Comparison of ENCODE assay signal across 11 mouse cellular contexts in genomic region chr10:76416811-76417210, GRCm38 (mm10). TPM values are rescaled to one million over a fixed set of nuclear protein-coding genes. Genes with fewer than 3 reads are reported as not detected.
DNase-seq lines count a peak whose midpoint lies in the region; ATAC-seq and TF ChIP-seq lines count a peak whose summit lies in the region.
"Had no signal": no experiment of that assay in that cellular context is flagged by ENCODE, and none has a peak within 500 bp of the region (broad histone marks: within the 10 kb centered on the region; RNA-seq: fewer than 3 reads in every experiment).

No protein-coding gene starts in this region.

- WGBS in forebrain, postnatal 0 days = 91% methylated on average over 12 of the region's 12 CpGs
- 91% methylated on average over 12 of the region's 12 CpGs for WGBS in forebrain, embryonic 10.5 days

- no peak overlapping the region for H3K27ac ChIP-seq in forebrain, postnatal 0 days (ENCODE audit: low read depth, low read length)
- H3K27ac ChIP-seq in forebrain, embryonic 10.5 days = no peak overlapping the region
- H3K27ac ChIP-seq: liver, embryonic 13.5 days had no signal

- H3K4me2 ChIP-seq in forebrain, postnatal 0 days (ENCODE audit: low read depth) = no peak overlapping the region
- H3K4me2 ChIP-seq: liver, embryonic 13.5 days had no signal

- no peak for ATAC-seq in forebrain, postnatal 0 days

- no peak overlapping the region for H3K4me3 ChIP-seq in forebrain, postnatal 0 days (ENCODE audit: low read depth, low read length)
- no peak overlapping the region for H3K4me3 ChIP-seq in forebrain, embryonic 10.5 days
- H3K4me3 ChIP-seq: liver, embryonic 13.5 days had no signal

- H3K9me3 ChIP-seq in forebrain, postnatal 0 days (ENCODE audit: low read length) = no peaks in the 10 kb centered on the region
- no peaks in the 10 kb centered on the region for H3K9me3 ChIP-seq in forebrain, embryonic 10.5 days
- H3K9me3 ChIP-seq: liver, embryonic 13.5 days had no signal

- intact Hi-C loops in heart, postnatal 14 days (cut with DNase I) = no loop called here

- TF ChIP-seq CTCF in forebrain, postnatal 0 days (IDR thresholded peaks at IDR 0.05; ENCODE audit: low read depth) = no peak

- no peaks in the 10 kb centered on the region for H3K4me1 ChIP-seq in forebrain, postnatal 0 days (ENCODE audit: insufficient read depth)
- H3K4me1 ChIP-seq in forebrain, embryonic 10.5 days = no peaks in the 10 kb centered on the region

- H3K27me3 ChIP-seq in forebrain, postnatal 0 days (ENCODE audit: insufficient read depth, low read length) = no peaks in the 10 kb centered on the region
- no peaks in the 10 kb centered on the region for H3K27me3 ChIP-seq in forebrain, embryonic 10.5 days (ENCODE audit: poor library complexity, severe bottlenecking)
- H3K27me3 ChIP-seq: liver, embryonic 13.5 days had no signal

- no peak overlapping the region for H3K9ac ChIP-seq in forebrain, postnatal 0 days
- H3K9ac ChIP-seq: liver, embryonic 13.5 days had no signal

- peaks cover 79% of the 10 kb centered on the region for H3K36me3 ChIP-seq in forebrain, postnatal 0 days (ENCODE audit: insufficient read depth)
- peaks cover 99% of the 10 kb centered on the region for H3K36me3 ChIP-seq in forebrain, embryonic 10.5 days (replicated peaks)

- peak; percentile 48 for DNase-seq in kidney, adult 18-20 months
- DNase-seq in kidney, postnatal 10 days = no peak
- DNase-seq in gastrocnemius, postnatal 10 days = peak; percentile 39
- DNase-seq in heart, postnatal 14 days = peak; percentile 50 to 65
- DNase-seq in right cerebral cortex, postnatal 25 days = peak; percentile 57
- no peak for DNase-seq in forebrain, postnatal 0 days
- no peak for DNase-seq in forebrain, embryonic 10.5 days (ENCODE audit: extremely low spot score, low spot score)
- DNase-seq in natural killer cell, adult 2 months (ENCODE audit: low spot score in 2 of 2) = no peak
- DNase-seq: liver, embryonic 13.5 days; midbrain, embryonic 14.5 days had no signal

RNA-seq across cellular contexts. Expression of gene AC141477.1, which starts 23.4 kb away (rescaled TPM):
- not detected for total RNA-seq in gastrocnemius, postnatal 10 days (2021)
- total RNA-seq in heart, postnatal 14 days (2021) = not detected
- total RNA-seq in forebrain, postnatal 0 days (2014; rRNA removed) = not detected in 2 replicates
- polyA plus RNA-seq in forebrain, postnatal 0 days (2015; fragmentation: Nextera tagmentation; extraction: Ambion mirVana) = not detected in 2 replicates
- not detected in 2 replicates for polyA plus RNA-seq in forebrain, embryonic 10.5 days (2016; fragmentation: Nextera tagmentation; extraction: Ambion mirVana)
- polyA plus RNA-seq: large intestine, adult 2 months; liver, embryonic 13.5 days; midbrain, embryonic 14.5 days had no signal

RNA-seq across cellular contexts. Expression of gene Pcnt, which starts 25.8 kb away (rescaled TPM):
- 10 to 100 TPM; 45.1 to 56.7 TPM for total RNA-seq in gastrocnemius, postnatal 10 days (2021)
- 10 to 100 TPM; 39.5 to 48.6 TPM for total RNA-seq in heart, postnatal 14 days (2021)
- 10.1 and 19.0 TPM in 2 replicates for total RNA-seq in forebrain, postnatal 0 days (2014; rRNA removed)
- polyA plus RNA-seq in forebrain, postnatal 0 days (2015; fragmentation: Nextera tagmentation; extraction: Ambion mirVana) = 2.9 and 4.4 TPM in 2 replicates
- 21.5 and 25.0 TPM in 2 replicates for polyA plus RNA-seq in forebrain, embryonic 10.5 days (2016; fragmentation: Nextera tagmentation; extraction: Ambion mirVana)

RNA-seq across cellular contexts. Expression of gene 2610028H24Rik, which starts 32.1 kb away (rescaled TPM):
- under 1 TPM; 0.21 to 0.38 TPM for total RNA-seq in gastrocnemius, postnatal 10 days (2021)
- under 1 TPM; 0.15 to 0.57 TPM for total RNA-seq in heart, postnatal 14 days (2021)
- not detected in 2 replicates for total RNA-seq in forebrain, postnatal 0 days (2014; rRNA removed)
- 0.19 TPM in 1 of 2 replicates, not detected in the other for polyA plus RNA-seq in forebrain, postnatal 0 days (2015; fragmentation: Nextera tagmentation; extraction: Ambion mirVana)
- not detected in 2 replicates for polyA plus RNA-seq in forebrain, embryonic 10.5 days (2016; fragmentation: Nextera tagmentation; extraction: Ambion mirVana)
- polyA plus RNA-seq: large intestine, adult 2 months; liver, embryonic 13.5 days; midbrain, embryonic 14.5 days had no signal

RNA-seq across cellular contexts. Expression of gene Mcm3ap, which starts 51.9 kb away (rescaled TPM):
- 10 to 100 TPM; 25.5 to 27.9 TPM for total RNA-seq in gastrocnemius, postnatal 10 days (2021)
- 10 to 100 TPM; 30.7 to 31.2 TPM for total RNA-seq in heart, postnatal 14 days (2021)
- 33.7 and 41.5 TPM in 2 replicates for total RNA-seq in forebrain, postnatal 0 days (2014; rRNA removed)
- 48.6 and 52.7 TPM in 2 replicates for polyA plus RNA-seq in forebrain, postnatal 0 days (2015; fragmentation: Nextera tagmentation; extraction: Ambion mirVana)
- 74.8 and 81.7 TPM in 2 replicates for polyA plus RNA-seq in forebrain, embryonic 10.5 days (2016; fragmentation: Nextera tagmentation; extraction: Ambion mirVana)

RNA-seq across cellular contexts. Expression of gene Ybey, which starts 52.1 kb away (rescaled TPM):
- total RNA-seq in gastrocnemius, postnatal 10 days (2021) = 1 to 10 TPM; 3.5 to 3.7 TPM
- 1 to 10 TPM; 3.1 to 3.6 TPM for total RNA-seq in heart, postnatal 14 days (2021)
- total RNA-seq in forebrain, postnatal 0 days (2014; rRNA removed) = 5.7 and 6.9 TPM in 2 replicates
- 3.6 and 4.6 TPM in 2 replicates for polyA plus RNA-seq in forebrain, postnatal 0 days (2015; fragmentation: Nextera tagmentation; extraction: Ambion mirVana)
- 11.5 and 12.1 TPM in 2 replicates for polyA plus RNA-seq in forebrain, embryonic 10.5 days (2016; fragmentation: Nextera tagmentation; extraction: Ambion mirVana)

Comparison
In these comparisons a context has a peak if more than half of its experiments do, and no peak if none do; other contexts are left out.
1. DNase-seq: peak in kidney, adult 18-20 months (single experiment), gastrocnemius, postnatal 10 days (single experiment), heart, postnatal 14 days (2 of 2) and right cerebral cortex, postnatal 25 days (single experiment); none in kidney, postnatal 10 days (single experiment), forebrain, postnatal 0 days (single experiment), forebrain, embryonic 10.5 days (single experiment) and natural killer cell, adult 2 months (0 of 2).